Mouse (Mus musculus) thymus, postnatal 36 days (tissue): ENCODE results near the gene Gm5128.
"Not testable (repeated sequence)": the region's sequence is repeated elsewhere in the genome, so short reads cannot be mapped to it uniquely, and the experiment has no call there.

Experiments used
- DNase-seq, 2 experiments: peaks; one replicate each; pipeline ENCODE4 v3.0.0; 2022; ENCODE audit warnings: mixed read lengths in 2 of 2

The Gm5128 gene

GRCm38 (mm10) chrX:135372984-135373383 lies at the start of gene Gm5128:
TSS of gene Gm5128 (plus strand) at chrX:135373284.
- DNase-seq, result not testable (repeated sequence)

DNA sequence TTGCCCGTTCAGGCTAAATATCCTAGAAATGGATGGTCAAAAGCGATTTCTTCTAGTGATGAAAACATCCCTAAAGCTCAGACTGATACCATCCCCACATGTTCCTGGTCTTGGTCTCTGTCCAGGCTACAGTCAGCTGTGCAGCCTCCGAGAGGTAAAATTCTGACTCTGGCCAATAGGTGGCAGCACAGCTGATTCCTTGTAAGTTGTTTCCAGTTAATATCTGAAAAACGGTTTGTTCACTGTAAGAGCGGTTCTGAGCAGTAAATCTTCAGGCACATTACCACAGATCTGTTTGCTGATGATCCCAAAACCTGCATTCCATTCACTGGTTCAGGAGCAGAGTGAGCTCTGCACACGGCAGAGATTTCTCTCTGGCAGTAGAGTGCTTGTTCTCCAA lies 12.4 kb upstream of the Gm5128 start:
- not testable (repeated sequence) for DNase-seq

GRCm38 (mm10) chrX:135361943-135362342 lies 11.1 kb upstream of the Gm5128 start:
- DNase-seq, result not testable (repeated sequence)

DNA sequence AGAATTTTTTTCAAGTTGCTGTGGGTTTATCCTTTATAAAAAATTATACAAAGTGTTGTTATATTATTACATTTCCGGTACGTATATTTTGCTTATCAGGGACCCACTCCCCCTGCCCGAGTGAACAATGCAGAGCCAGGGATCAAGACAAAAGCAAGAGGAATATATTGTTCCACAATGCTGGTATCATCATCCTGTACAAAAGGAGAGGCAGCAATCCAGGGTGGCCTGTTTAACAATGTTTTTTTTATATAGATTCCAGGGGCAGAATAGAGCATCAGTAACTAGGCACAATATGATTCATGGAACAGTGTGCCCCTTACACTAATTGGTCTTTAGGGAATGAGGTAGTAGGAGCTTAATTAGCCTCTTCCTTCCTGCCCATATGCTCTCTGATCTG lies 30.5 kb downstream of the Gm5128 start:
- DNase-seq, result not testable (repeated sequence)

GRCm38 (mm10) chrX:135421203-135421602 lies 48.1 kb downstream of the Gm5128 start:
- DNase-seq, result not testable (repeated sequence)

DNA sequence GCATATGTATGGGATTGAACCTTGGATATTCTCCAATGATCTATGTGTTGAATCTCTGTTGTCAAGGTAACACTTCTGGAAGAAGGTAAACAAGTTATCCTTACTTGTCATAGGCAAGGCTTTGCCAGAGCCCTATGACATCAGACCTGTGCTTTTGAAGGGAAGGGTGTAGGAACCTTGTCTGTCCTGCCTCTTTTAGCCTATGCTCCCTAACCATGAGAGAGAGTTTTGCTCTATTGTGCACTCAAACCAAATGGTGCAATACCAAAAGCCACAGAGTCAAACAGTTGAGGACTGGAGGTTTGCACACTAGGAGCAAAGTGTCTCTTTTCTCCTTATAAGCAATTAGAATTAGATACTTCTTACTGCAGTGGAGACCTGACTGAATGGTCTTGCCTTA lies 48.7 kb downstream of the Gm5128 start:
- DNase-seq, result not testable (repeated sequence)

DNA sequence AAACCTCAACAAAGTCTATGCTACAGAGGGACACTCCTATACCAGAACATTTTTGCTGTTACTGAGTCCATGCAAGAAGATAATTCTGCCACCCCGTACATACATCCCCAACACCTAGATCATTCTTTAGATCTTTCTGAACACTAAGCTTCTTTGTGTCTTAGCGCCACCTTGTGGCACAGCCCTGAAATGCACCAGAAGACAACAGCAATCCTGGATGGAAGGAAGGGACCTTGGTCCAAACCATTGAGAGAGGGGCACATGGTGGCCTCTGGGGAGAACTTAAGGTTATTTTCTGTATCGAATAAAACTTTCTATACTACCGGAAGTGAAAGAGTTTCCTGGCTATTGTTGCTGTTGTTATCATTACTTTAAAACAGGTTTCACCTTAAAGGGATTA lies 49.4 kb downstream of the Gm5128 start:
- DNase-seq, result not testable (repeated sequence)
